Mouse (Mus musculus) limb, embryonic 11.5 days (tissue): Measurements from ENCODE around the gene Dnah9. TPM values are rescaled to one million over a fixed set of nuclear protein-coding genes. Genes with fewer than 3 reads are reported as not detected.

Experiments used
- ATAC-seq: fragments of 200-750 bp; cut with Nextera tagmentation; 2 replicates; pipeline ENCODE4 v1.8.0; 2017; ENCODE audit warnings: low read depth; ENCODE audit not compliant: insufficient number of reproducible peaks, low FRiP score, low TSS enrichment
- DNase-seq: peaks from one replicate; pipeline ENCODE4 v3.0.0-alpha.2; 2015; ENCODE audit warnings: low spot score
- H3K27ac ChIP-seq: fragments of 300-500 bp; sonication (generic); replicated peaks from 2 replicates; pipeline ENCODE4 v1.5.1; 2014; ENCODE audit warnings: low read depth, mild to moderate bottlenecking, low read length
- H3K27me3 ChIP-seq: fragments of 300-500 bp; sonication (generic); 2 replicates; pipeline ENCODE4 v1.6.1; 2014; ENCODE audit warnings: mild to moderate bottlenecking, low read length, mixed read lengths; ENCODE audit not compliant: control insufficient read depth, insufficient read depth
- H3K36me3 ChIP-seq: fragments of 300-500 bp; sonication (generic); 2 replicates; pipeline ENCODE4 v1.6.1; 2014; ENCODE audit warnings: mild to moderate bottlenecking, low read length, moderate library complexity, mixed read lengths; ENCODE audit not compliant: control insufficient read depth, insufficient read depth
- H3K4me1 ChIP-seq: fragments of 300-500 bp; sonication (generic); 2 replicates; pipeline ENCODE4 v1.6.1; 2014; ENCODE audit warnings: low read length, mixed read lengths; ENCODE audit not compliant: control insufficient read depth, insufficient read depth
- H3K4me2 ChIP-seq: fragments of 300-500 bp; sonication (generic); 2 replicates; pipeline ENCODE4 v1.6.1; 2014; ENCODE audit warnings: low read depth, mild to moderate bottlenecking, moderate library complexity; ENCODE audit not compliant: severe bottlenecking
- H3K4me3 ChIP-seq: fragments of 300-500 bp; sonication (generic); 2 replicates; pipeline ENCODE4 v1.5.1; 2014; ENCODE audit warnings: low read depth, low read length
- H3K9ac ChIP-seq: fragments of 300-500 bp; sonication (generic); 2 replicates; pipeline ENCODE4 v1.6.1; 2014; ENCODE audit warnings: mild to moderate bottlenecking, low read length
- H3K9me3 ChIP-seq: fragments of 300-500 bp; sonication (generic); 2 replicates; pipeline ENCODE4 v1.6.1; 2016; ENCODE audit warnings: low read length; ENCODE audit not compliant: control insufficient read depth
- whole genome bisulfite sequencing: fragments of 180-500 bp; shearing (Covaris S2); extraction: QIAGEN DNeasy Blood & Tissue Kit; methylation state at CpG from one replicate; pipeline ENCODE4 v1.1.7; 2014; 5-methylcytosine and 5-hydroxymethylcytosine counted together
- polyA plus RNA-seq: library from polyadenylated mRNA; unstranded; fragments of >200 nt; fragmentation: Nextera tagmentation; extraction: Ambion mirVana; gene quantifications from 2 replicates; pipeline ENCODE4 v1.2.1, GENCODE M21; 2014

Gene Dnah9
- polyA plus RNA-seq, 1 experiment from 2014 or later: 0.08 TPM

GRCm38 (mm10) chr11:66124496-66124895, 43.9 kb downstream of the Dnah9 start:
- no peaks in the 10 kb centered on the region for H3K27me3 ChIP-seq
- no peaks in the 10 kb centered on the region for H3K9me3 ChIP-seq
- no peak overlapping the region for H3K27ac ChIP-seq
- no peak overlapping the region for H3K9ac ChIP-seq
- no peak overlapping the region for H3K4me3 ChIP-seq
- no peak overlapping the region for H3K4me2 ChIP-seq
- 76% methylated on average over 6 of the region's 6 CpGs for WGBS
- ATAC-seq: no peak
- DNase-seq: no peak
- no peaks in the 10 kb centered on the region for H3K36me3 ChIP-seq
- no peaks in the 10 kb centered on the region for H3K4me1 ChIP-seq

DNA sequence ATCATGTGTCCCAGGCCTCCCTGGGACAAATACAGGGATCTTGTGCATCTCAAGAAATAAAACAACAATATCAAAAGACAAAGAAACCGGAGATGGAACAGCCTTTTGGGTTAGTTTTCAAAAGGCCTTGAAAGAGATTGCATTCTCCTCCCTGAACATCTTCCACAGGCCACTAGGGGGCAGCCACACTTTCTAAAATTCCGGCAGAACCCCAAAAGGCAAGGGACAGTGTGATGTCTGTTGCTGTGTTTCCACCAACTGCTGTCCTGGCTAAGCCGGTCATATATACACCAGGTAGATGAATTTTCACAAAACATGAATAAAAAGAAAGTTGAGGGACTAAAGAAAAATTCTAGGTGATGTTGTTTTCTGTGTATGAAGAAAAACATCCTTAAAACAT, 46.3 kb downstream of the Dnah9 start:
- no peak overlapping the region for H3K4me2 ChIP-seq
- no peaks in the 10 kb centered on the region for H3K36me3 ChIP-seq
- DNase-seq (peak; percentile 72), ATAC-seq (no peak)
- H3K9me3 ChIP-seq: no peaks in the 10 kb centered on the region
- no peaks in the 10 kb centered on the region for H3K27me3 ChIP-seq
- no peak overlapping the region for H3K27ac ChIP-seq
- WGBS: 25% methylated on average over 3 of the region's 3 CpGs
- H3K4me3 ChIP-seq: no peak overlapping the region
- H3K4me1 ChIP-seq: no peaks in the 10 kb centered on the region
- no peak overlapping the region for H3K9ac ChIP-seq

DNA sequence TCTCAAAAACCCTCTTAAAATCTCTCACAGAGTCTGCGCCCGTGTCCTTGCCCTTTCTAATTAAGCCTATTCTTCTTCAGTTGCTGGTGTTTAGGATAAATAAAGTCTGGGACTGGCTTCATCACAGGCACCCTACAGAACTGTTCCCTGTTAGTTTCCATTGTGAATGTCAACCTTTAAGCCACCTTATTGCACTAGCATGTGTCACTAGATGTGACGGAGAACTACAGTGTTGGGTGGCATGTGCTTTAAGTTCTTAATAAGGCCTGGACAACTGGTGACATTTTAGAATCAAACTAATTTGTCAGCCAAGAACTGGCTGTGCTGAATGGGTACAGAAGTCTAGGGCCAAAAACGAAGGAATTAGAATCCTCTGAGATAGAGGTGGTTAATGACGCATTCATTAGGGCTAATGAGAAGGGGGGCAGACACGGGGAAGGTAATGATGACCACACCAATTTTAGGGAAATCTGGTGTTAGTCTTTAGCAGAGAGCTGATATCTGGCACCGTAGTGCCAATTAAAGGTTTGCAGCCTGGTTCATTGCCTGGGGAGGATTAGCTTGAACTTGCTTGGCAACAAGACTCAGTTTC, 84.6 kb downstream of the Dnah9 start:
- WGBS: 72% methylated on average over 7 of the region's 7 CpGs
- no peak for ATAC-seq
- Histone ChIP-seq H3K4me1 (no peaks in the 10 kb centered on the region), H3K27me3 (no peaks in the 10 kb centered on the region), H3K27ac (no peak overlapping the region), H3K4me3 (no peak overlapping the region), H3K36me3 (no peaks in the 10 kb centered on the region), H3K9me3 (no peaks in the 10 kb centered on the region), H3K4me2 (no peak overlapping the region), H3K9ac (no peak overlapping the region)
- DNase-seq: no peak

DNA sequence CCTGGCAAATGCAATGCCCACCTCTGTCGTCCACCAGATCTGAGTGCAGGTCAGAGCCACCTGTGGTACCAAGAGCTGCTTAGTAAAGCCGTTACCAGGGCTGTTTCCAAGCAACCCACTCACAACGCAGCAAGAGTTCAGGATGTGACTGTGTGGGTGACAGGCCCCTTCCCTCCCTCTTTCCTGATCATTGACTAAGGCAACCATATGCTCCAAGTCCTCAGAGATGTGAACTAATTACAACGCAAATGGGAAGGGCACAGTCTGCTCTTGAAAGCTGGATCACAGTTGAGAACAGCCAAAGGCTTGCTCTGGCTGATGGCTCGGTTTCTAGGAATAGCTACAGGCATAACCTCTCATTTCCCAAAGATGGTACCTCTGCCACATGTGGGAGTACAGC, 95.4 kb downstream of the Dnah9 start:
- DNase-seq (no peak), ATAC-seq (no peak)
- no peak overlapping the region for H3K4me2 ChIP-seq
- no peak overlapping the region for H3K27ac ChIP-seq
- H3K4me3 ChIP-seq: no peak overlapping the region
- H3K9me3 ChIP-seq: no peaks in the 10 kb centered on the region
- no peaks in the 10 kb centered on the region for H3K27me3 ChIP-seq
- 80% methylated on average over 5 of the region's 5 CpGs for WGBS
- H3K4me1 ChIP-seq: no peaks in the 10 kb centered on the region
- no peak overlapping the region for H3K9ac ChIP-seq
- no peaks in the 10 kb centered on the region for H3K36me3 ChIP-seq

GRCm38 (mm10) chr11:66058956-66059355, 109.4 kb downstream of the Dnah9 start:
- no peak for ATAC-seq
- no peaks in the 10 kb centered on the region for H3K27me3 ChIP-seq
- no peak overlapping the region for H3K9ac ChIP-seq
- H3K4me3 ChIP-seq: no peak overlapping the region
- no peaks in the 10 kb centered on the region for H3K4me1 ChIP-seq
- H3K4me2 ChIP-seq: no peak overlapping the region
- no peaks in the 10 kb centered on the region for H3K9me3 ChIP-seq
- DNase-seq: no peak
- H3K27ac ChIP-seq: no peak overlapping the region
- 73% methylated on average over 3 of the region's 3 CpGs for WGBS
- no peaks in the 10 kb centered on the region for H3K36me3 ChIP-seq

DNA sequence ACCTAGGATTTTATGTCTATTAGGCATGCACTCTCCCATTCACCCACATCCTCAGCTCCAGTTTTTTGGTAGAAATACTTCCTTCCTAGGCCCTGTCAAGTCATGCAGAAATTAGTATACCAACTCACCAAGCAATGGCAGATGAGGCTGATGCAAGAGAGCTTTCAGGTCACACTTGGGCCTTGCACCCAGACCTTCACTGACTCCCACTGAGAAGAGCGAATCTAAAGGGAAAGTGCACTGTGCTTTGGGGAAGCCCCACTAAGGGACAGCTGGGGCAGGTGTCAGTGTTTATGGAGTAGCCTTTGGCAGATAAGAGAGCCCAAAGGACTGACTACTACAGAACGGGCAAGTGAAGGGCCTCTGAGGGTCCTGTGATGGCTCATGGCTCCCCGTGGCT, 117.1 kb downstream of the Dnah9 start:
- H3K9ac ChIP-seq: no peak overlapping the region
- no peaks in the 10 kb centered on the region for H3K27me3 ChIP-seq
- H3K4me1 ChIP-seq: no peaks in the 10 kb centered on the region
- no peak overlapping the region for H3K4me3 ChIP-seq
- WGBS: 85% methylated on average over 3 of the region's 3 CpGs
- no peak for ATAC-seq
- no peak overlapping the region for H3K27ac ChIP-seq
- no peaks in the 10 kb centered on the region for H3K36me3 ChIP-seq
- DNase-seq: no peak
- H3K4me2 ChIP-seq: no peak overlapping the region
- no peaks in the 10 kb centered on the region for H3K9me3 ChIP-seq

DNA sequence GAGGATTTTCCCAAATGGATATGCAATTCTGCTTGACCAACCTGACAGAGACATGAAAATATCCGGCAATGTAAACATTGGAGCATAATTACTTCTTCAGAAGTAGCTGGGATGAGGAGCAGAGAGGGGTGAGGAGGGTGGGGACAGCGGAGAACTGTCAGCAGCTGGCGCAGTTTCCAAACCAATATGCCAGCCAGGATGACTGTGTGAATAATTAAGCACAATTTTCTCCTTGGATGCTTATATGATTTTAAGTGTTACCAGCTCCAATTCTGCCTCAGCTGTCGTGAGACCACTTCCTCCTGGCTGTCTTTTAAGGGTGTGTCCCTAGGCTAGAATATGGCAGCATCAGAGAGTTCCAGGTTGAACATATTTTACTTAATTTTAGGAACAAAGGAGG, 119.2 kb downstream of the Dnah9 start:
- 77% methylated on average over 4 of the region's 4 CpGs for WGBS

DNA sequence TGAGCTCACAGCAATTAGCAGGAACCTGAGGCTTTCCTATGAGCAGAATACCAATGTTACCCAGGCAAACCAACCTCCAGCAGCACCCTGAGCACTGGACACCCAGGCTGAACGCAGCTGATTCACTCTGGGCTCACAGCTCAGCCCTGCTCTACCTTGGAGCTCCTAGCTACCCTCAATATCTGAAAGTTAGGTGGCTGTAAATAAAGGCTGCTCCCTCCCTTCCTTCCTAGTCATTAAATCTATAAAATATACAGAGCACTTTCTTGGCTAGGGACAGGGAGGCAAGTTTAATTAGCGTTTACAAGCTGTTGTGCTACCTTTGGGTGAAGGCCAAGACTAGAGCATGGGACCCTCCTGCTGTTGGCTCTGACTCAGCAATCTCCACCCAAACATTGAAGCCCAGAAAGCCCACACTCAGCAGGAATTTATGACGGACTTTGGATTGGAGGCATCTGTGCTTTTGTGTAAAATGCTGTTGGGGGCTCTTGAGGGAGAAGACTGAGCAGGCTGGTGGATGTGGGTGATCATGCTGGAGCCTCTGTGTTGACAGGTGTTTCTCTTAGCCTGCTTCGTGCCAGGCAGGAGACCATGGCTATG, 121.7 kb downstream of the Dnah9 start:
- Histone ChIP-seq H3K4me3 (no peak overlapping the region), H3K9me3 (no peaks in the 10 kb centered on the region), H3K4me1 (no peaks in the 10 kb centered on the region), H3K9ac (no peak overlapping the region), H3K27me3 (no peaks in the 10 kb centered on the region), H3K4me2 (no peak overlapping the region), H3K27ac (no peak overlapping the region), H3K36me3 (no peaks in the 10 kb centered on the region)
- 61% methylated on average over 4 of the region's 4 CpGs for WGBS
- no peak for DNase-seq
- no peak for ATAC-seq

More for the DNA sequence above, 119.2 kb downstream of the Dnah9 start:
- DNase-seq: no peak
- H3K9me3 ChIP-seq: no peaks in the 10 kb centered on the region
- ATAC-seq: no peak
- H3K4me3 ChIP-seq: no peak overlapping the region
- H3K4me2 ChIP-seq: no peak overlapping the region
- H3K9ac ChIP-seq: no peak overlapping the region
- H3K27ac ChIP-seq: no peak overlapping the region
- H3K27me3 ChIP-seq: no peaks in the 10 kb centered on the region
- no peaks in the 10 kb centered on the region for H3K36me3 ChIP-seq
- H3K4me1 ChIP-seq: no peaks in the 10 kb centered on the region

- Histone ChIP-seq H3K4me1 (no peaks in the 10 kb centered on the region), H3K36me3 (no peaks in the 10 kb centered on the region), H3K27ac (no peak overlapping the region), H3K4me2 (no peak overlapping the region), H3K9ac (no peak overlapping the region), H3K27me3 (no peaks in the 10 kb centered on the region), H3K4me3 (no peak overlapping the region), H3K9me3 (no peaks in the 10 kb centered on the region)
- DNase-seq (no peak), ATAC-seq (no peak)
- whole genome bisulfite sequencing: 39% methylated on average over 6 of the region's 6 CpGs
Observed at GRCm38 (mm10) chr11:66043635-66044034, 124.7 kb downstream of the Dnah9 start.
